Mouse (Mus musculus): ENCODE data around the gene Otog.

- no peak for TF ChIP-seq CTCF (conservative IDR thresholded peaks at IDR 0.05; ENCODE audit: low read length)
- TF ChIP-seq NANOG (IDR thresholded peaks at IDR 0.05; ENCODE audit: borderline replicate concordance, low read length): no peak
- no peak for TF ChIP-seq POU5F1 (IDR thresholded peaks at IDR 0.05; ENCODE audit: borderline replicate concordance, low read length)
Observed at GRCm38 (mm10) chr7:46240696-46241095, at the start of gene Otog.
